Mouse (Mus musculus): ENCODE data around the gene Izumo1r.

GRCm38 (mm10) chr9:14871536-14871935 is 32.2 kb downstream of the Izumo1r start:
- TF ChIP-seq CTCF (IDR thresholded peaks at IDR 0.05; ENCODE audit: insufficient read depth, low read length): no peak
- TF ChIP-seq POLR2A (IDR thresholded peaks at IDR 0.05; ENCODE audit: borderline replicate concordance, extremely low read depth, low read depth, low read length): no peak

Data from lung, adult 2 months (tissue).